Mouse (Mus musculus) hematopoietic stem cell, adult 5-6 weeks (primary cell): ENCODE results near the gene Rpl36a-ps1. TPM values are rescaled to one million over a fixed set of nuclear protein-coding genes. Genes with fewer than 3 reads are reported as not detected.

ENCODE experiments used
- ATAC-seq, 2 experiments: fragments of 125-278 bp in 1 of 2; replicated peaks in 1 of 2; 2 replicates each; pipeline ENCODE4 v1.8.0; 2016 to 2017; ENCODE audit warnings: inconsistent platforms in 2 of 2, mild to moderate bottlenecking in 2 of 2, moderate number of reproducible peaks in 2 of 2, low read depth in 1 of 2, moderate TSS enrichment in 1 of 2; ENCODE audit not compliant: low FRiP score in 2 of 2, poor library complexity in 2 of 2, severe bottlenecking in 2 of 2, insufficient read depth in 1 of 2, low TSS enrichment in 1 of 2
- total RNA-seq: library from RNA; stranded (forward); fragments of 172-1452, 232-1000 nt; gene quantifications from 2 replicates; pipeline ENCODE4 v1.2.3, GENCODE M21; 2017

The Rpl36a-ps1 gene
- total RNA-seq, 1 experiment from 2014 or later: 7.5 TPM

DNA sequence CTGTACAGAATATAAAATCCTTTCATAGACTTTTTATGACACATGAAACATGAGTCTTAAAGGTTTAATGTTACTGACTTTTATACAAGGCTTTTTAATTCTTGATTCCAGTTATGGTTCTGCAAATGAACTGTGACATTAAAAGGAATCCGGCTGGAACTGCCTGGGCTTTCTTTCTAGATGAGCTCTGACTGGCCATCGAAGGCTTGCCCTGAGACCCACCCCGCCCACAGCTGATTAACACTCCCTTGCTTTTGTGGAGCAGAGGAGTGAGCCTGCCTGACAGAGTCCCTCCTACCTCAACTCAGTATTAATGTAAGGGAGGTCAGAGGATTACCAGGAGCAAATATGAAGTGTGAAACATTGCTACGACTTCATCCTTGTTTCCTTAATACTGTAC, 22.2 kb downstream of the Rpl36a-ps1 start:
- ATAC-seq: no peak

DNA sequence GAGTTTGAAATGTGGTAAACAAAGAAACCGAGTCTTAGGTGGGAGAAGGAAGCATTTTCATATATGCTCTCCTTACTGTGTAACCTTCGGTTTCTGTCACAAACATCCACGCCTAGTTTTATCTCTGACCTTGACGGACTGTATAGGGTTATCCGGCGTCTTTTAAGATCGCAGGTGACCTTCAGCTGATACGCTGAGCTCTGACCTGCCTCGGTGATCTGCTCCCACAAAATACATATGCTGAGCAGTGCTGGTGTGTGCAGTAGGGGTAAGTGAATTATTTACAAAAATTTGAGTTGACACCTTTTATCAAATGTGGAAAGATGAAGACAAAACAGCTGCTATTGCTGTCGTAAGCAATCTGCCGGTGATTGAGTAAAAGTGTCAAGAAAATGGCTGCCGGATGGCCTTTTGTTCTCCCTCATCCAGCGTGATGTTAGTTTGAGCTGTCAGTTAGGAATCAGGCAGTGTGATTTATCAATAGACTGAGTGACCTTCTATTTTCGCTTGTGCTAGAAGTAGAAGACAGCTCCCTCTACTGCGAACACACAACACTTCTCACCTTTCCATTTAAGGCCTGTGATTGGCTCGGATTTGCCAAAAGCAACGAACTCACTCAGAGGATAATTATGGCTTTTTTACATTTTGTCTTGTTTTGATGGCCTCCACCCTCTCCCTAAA, 35.0 kb downstream of the Rpl36a-ps1 start:
- no peak for ATAC-seq

DNA sequence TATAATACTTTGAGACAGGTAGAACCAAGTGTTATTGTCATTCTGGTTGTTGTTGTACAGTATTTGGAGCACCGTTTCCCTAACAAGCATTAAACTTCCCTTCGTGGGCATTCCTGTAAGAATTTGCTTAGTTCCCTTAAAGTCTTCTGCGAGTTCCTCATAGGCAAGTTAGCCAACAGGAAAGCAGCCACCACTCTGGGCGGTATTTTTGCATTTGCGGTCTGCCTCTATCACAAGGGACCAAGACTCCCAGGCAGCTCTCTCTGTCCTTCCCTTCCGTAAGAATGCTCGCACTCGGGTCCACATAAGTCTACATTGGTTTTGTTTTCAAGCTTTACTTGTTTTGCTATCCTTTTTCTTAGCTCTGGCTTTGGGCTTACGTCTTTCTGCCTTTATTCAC, 37.3 kb downstream of the Rpl36a-ps1 start:
- peak; percentile 76 to 80; a peak in 3 of 4 replicates for ATAC-seq

DNA sequence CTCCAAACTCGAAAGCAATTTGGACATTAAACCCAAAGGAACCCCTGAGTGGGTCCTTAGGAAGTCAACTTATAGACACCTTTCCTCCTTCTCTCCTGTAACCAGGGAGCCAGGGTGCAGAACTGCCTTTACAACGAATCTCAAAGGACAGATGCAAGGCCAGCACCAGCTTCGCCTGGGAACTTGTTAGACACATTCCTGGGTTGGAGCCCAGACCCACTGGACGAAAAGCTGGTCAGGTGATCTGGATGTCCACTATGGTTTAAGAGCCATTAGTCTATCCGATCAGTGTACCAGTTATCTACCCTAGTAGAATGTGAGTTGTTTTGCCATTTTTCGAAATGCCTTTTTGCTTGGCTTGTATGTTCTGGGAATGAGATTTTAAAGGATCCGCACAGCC, 41.7 kb downstream of the Rpl36a-ps1 start:
- ATAC-seq: no peak

DNA sequence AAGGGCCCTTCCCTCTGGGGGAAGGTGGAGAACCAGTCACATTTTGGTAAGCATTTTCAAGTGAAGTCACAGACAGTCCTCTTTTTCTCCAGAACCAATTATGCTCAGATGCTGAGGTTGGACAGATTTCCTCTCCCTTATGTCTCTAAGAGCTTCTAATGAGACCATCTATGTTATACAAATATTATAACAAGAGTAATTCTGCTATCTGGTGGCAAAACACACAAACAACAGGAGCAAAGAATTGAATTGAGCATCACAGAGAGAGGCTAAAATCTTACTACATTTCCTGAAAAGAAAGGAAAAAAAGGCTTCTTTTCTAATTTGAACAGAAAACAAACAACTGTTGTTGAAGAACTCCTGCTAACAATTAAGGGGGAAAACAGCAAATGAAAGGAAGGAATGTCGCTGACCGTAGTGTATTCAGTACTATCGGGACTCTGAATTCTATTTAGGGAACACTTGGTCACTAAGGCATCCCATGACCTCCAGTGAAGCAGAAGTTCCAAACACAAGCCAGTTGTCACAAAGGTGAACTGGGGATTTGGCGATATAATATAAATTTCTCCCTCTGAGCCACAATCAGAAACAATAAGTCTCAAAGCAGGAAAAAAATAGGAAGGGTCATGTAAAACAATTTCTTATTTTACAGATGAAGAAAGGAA, 42.4 kb downstream of the Rpl36a-ps1 start:
- ATAC-seq: no peak

Other genes with a start within 250 kb of the Rpl36a-ps1 start
- 52.2 and 59.8 TPM in 2 replicates for gene Mzt1, start 51.8 kb upstream of the Rpl36a-ps1 start, total RNA-seq
- 42.1 and 44.4 TPM in 2 replicates for gene Bora, start 51.9 kb upstream of the Rpl36a-ps1 start, total RNA-seq
- gene Pibf1, start 105.1 kb upstream of the Rpl36a-ps1 start, total RNA-seq: 56.7 and 58.5 TPM in 2 replicates
- gene Dis3, start 105.5 kb upstream of the Rpl36a-ps1 start, total RNA-seq: 52.9 and 86.9 TPM in 2 replicates